Mouse (Mus musculus) G1E (cell line): Measurements from ENCODE around the gene Gpcpd1.

Experiments
- CTCF ChIP-seq: IDR thresholded peaks from 2 replicates; pipeline ENCODE4 v1.5.1; 2012; ENCODE audit warnings: low read depth, low read length, inconsistent platforms, mixed read lengths
- GATA1 ChIP-seq: IDR thresholded peaks from 2 replicates; pipeline ENCODE4 v1.6.1; 2012; ENCODE audit warnings: borderline replicate concordance, low read length, inconsistent platforms, mixed read lengths
- POLR2AphosphoS5 ChIP-seq: IDR thresholded peaks from 2 replicates; pipeline ENCODE4 v1.6.1; 2012; ENCODE audit warnings: low read depth, low read length, inconsistent platforms; ENCODE audit not compliant: insufficient replicate concordance
- TAL1 ChIP-seq: conservative IDR thresholded peaks from 2 replicates; pipeline ENCODE4 v1.6.1; 2012; ENCODE audit warnings: low read depth, low read length, inconsistent platforms, mixed read lengths

DNA sequence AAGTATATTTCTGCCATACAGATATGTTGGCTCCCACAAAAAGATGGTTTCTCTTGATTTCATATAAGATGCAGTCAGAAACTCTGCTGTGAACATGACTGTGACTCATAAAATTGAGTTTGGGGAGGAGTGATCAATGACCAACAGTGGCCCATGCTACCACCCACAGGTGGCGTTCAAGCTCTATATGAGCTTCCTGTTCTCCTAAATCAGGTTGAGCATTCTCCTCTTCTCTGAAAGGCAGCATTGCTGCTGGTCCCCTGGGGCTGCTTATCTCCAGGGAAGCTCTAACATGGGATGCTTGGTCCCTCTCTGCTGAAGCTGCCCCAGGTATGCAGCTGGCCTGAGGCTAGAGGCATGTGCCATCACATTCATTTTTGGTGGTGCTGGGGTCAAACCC is 77.8 kb downstream of the Gpcpd1 start:
- TF ChIP-seq CTCF (peak; percentile 13; the same call in 1 of the 2 replicates), POLR2AphosphoS5 (no peak), GATA1 (no peak), TAL1 (no peak)
